Mouse (Mus musculus): ENCODE measurements around the gene Pank3.
A peak's percentile ranks its signal among the peaks of the same experiment; 100 is the strongest.
"Not testable (repeated sequence)": the region's sequence is repeated elsewhere in the genome, so short reads cannot be mapped to it uniquely, and the experiment has no call there.

Gene Pank3

GRCm38 (mm10) chr11:35776452-35776851, 7.2 kb downstream of the Pank3 start:
- no peak for DNase-seq (ENCODE audit: low read depth, low spot score)

GRCm38 (mm10) chr11:35780336-35780735, 11.1 kb downstream of the Pank3 start:
- no peak for DNase-seq (ENCODE audit: low read depth, low spot score)

GRCm38 (mm10) chr11:35782444-35782843, 13.2 kb downstream of the Pank3 start:
- DNase-seq (ENCODE audit: low read depth, low spot score) = no peak

- DNase-seq (ENCODE audit: low read depth, low spot score) = no peak
These were observed 13.8 kb downstream of the Pank3 start for GRCm38 (mm10) chr11:35783038-35783437.

- no peak for DNase-seq (ENCODE audit: low read depth, low spot score)
These were observed 14.7 kb downstream of the Pank3 start for GRCm38 (mm10) chr11:35784002-35784401.

- no peak for DNase-seq (ENCODE audit: low read depth, low spot score)
These were observed 15.3 kb downstream of the Pank3 start for GRCm38 (mm10) chr11:35784537-35784936.

GRCm38 (mm10) chr11:35788443-35788842, 19.2 kb downstream of the Pank3 start:
- DNase-seq (ENCODE audit: low read depth, low spot score) = no peak

- not testable (repeated sequence) for DNase-seq (ENCODE audit: low read depth, low spot score)
These were observed 23.5 kb downstream of the Pank3 start for GRCm38 (mm10) chr11:35792800-35793199.

- no peak for DNase-seq (ENCODE audit: low read depth, low spot score)
These were observed 28.6 kb downstream of the Pank3 start for GRCm38 (mm10) chr11:35797751-35798494.

GRCm38 (mm10) chr11:35798495-35798820, 29.2 kb downstream of the Pank3 start:
- DNase-seq (ENCODE audit: low read depth, low spot score) = no peak

- DNase-seq (ENCODE audit: low read depth, low spot score) = no peak
These were observed 29.6 kb downstream of the Pank3 start, which contains the start of gene Fbll1 for GRCm38 (mm10) chr11:35798874-35799273. TSS of gene Fbll1 (minus strand) at chr11:35798884.

- DNase-seq (ENCODE audit: low read depth, low spot score) = no peak
These were observed 32.0 kb downstream of the Pank3 start for GRCm38 (mm10) chr11:35801332-35801731.

- no peak for DNase-seq (ENCODE audit: low read depth, low spot score)
These were observed 42.2 kb downstream of the Pank3 start for GRCm38 (mm10) chr11:35811458-35811857.

- no peak for DNase-seq (ENCODE audit: low read depth, low spot score)
These were observed 47.0 kb downstream of the Pank3 start for GRCm38 (mm10) chr11:35816316-35816715.

GRCm38 (mm10) chr11:35827714-35828113, 58.4 kb downstream of the Pank3 start:
- DNase-seq (ENCODE audit: low read depth, low spot score) = no peak

GRCm38 (mm10) chr11:35832139-35832538, 62.9 kb downstream of the Pank3 start:
- no peak for DNase-seq (ENCODE audit: low read depth, low spot score)

- DNase-seq (ENCODE audit: low read depth, low spot score) = no peak
These were observed 64.0 kb downstream of the Pank3 start for GRCm38 (mm10) chr11:35833270-35833669.

GRCm38 (mm10) chr11:35834022-35834760, 64.9 kb downstream of the Pank3 start, which contains the start of gene Rars:
TSS of gene Rars (minus strand) at chr11:35834506.
- peak; percentile 95 for DNase-seq (ENCODE audit: low read depth, low spot score)

GRCm38 (mm10) chr11:35837156-35838126, 68.2 kb downstream of the Pank3 start:
- DNase-seq (ENCODE audit: low read depth, low spot score) = no peak

- peak; percentile 81 for DNase-seq (ENCODE audit: low read depth, low spot score)
These were observed 69.4 kb downstream of the Pank3 start for GRCm38 (mm10) chr11:35838345-35839338.

Measured in CD4-positive helper T cell, adult 2 months (primary cell).